10 mouse cellular contexts compared by ENCODE assay signal in genomic region chr13:31689317-31689716, GRCm38 (mm10).
DNase-seq lines count a peak whose midpoint lies in the region; ATAC-seq and TF ChIP-seq lines count a peak whose summit lies in the region.
"Had no signal": no experiment of that assay in that cellular context is flagged by ENCODE, and none has a peak within 500 bp of the region (broad histone marks: within the 10 kb centered on the region; RNA-seq: fewer than 3 reads in every experiment).

No protein-coding gene starts in this region.

- no peak overlapping the region for H3K9ac ChIP-seq in forebrain, postnatal 0 days
- H3K9ac ChIP-seq in forebrain, embryonic 13.5 days, result no peak overlapping the region
- no peak overlapping the region for H3K9ac ChIP-seq in midbrain, embryonic 13.5 days (replicated peaks)
- H3K9ac ChIP-seq: neural tube, embryonic 13.5 days had no signal

- intact Hi-C loops in heart, postnatal 36 days (cut with DNase I), result no loop called here

- TF ChIP-seq CTCF in forebrain, postnatal 0 days (IDR thresholded peaks at IDR 0.05; ENCODE audit: low read depth), result peak; percentile 43

- H3K27me3 ChIP-seq in forebrain, postnatal 0 days (ENCODE audit: insufficient read depth, low read length), result no peaks in the 10 kb centered on the region
- H3K27me3 ChIP-seq in forebrain, embryonic 13.5 days, result no peaks in the 10 kb centered on the region
- no peaks in the 10 kb centered on the region for H3K27me3 ChIP-seq in midbrain, embryonic 10.5 days (ENCODE audit: low read depth, poor library complexity, severe bottlenecking)
- no peaks in the 10 kb centered on the region for H3K27me3 ChIP-seq in midbrain, embryonic 13.5 days
- H3K27me3 ChIP-seq: neural tube, embryonic 13.5 days had no signal

- no peak for DNase-seq in forebrain, postnatal 0 days
- peak; percentile 25 for DNase-seq in midbrain, embryonic 10.5 days (ENCODE audit: low spot score)
- DNase-seq in adrenal gland, postnatal 36 days, result peak; percentile 6 to 36
- peak; percentile 45 for DNase-seq in lung, postnatal 36 days
- DNase-seq in heart, postnatal 36 days, result no peak

- H3K27ac ChIP-seq in forebrain, postnatal 0 days (ENCODE audit: low read depth, low read length), result no peak overlapping the region
- H3K27ac ChIP-seq in forebrain, embryonic 13.5 days, result no peak overlapping the region
- no peak overlapping the region for H3K27ac ChIP-seq in midbrain, embryonic 10.5 days (replicated peaks)
- H3K27ac ChIP-seq in midbrain, embryonic 13.5 days, result no peak overlapping the region
- H3K27ac ChIP-seq: neural tube, embryonic 13.5 days had no signal

- no peaks in the 10 kb centered on the region for H3K36me3 ChIP-seq in forebrain, postnatal 0 days (ENCODE audit: insufficient read depth)
- no peaks in the 10 kb centered on the region for H3K36me3 ChIP-seq in forebrain, embryonic 13.5 days (ENCODE audit: poor library complexity, severe bottlenecking)
- H3K36me3 ChIP-seq in midbrain, embryonic 10.5 days, result no peaks in the 10 kb centered on the region
- no peaks in the 10 kb centered on the region for H3K36me3 ChIP-seq in midbrain, embryonic 13.5 days
- H3K36me3 ChIP-seq: neural tube, embryonic 13.5 days had no signal

- no peak overlapping the region for H3K4me3 ChIP-seq in forebrain, postnatal 0 days (ENCODE audit: low read depth, low read length)
- H3K4me3 ChIP-seq in forebrain, embryonic 13.5 days, result no peak overlapping the region
- H3K4me3 ChIP-seq in midbrain, embryonic 10.5 days, result no peak overlapping the region
- H3K4me3 ChIP-seq in midbrain, embryonic 13.5 days (replicated peaks), result no peak overlapping the region
- H3K4me3 ChIP-seq: erythroblast, embryonic 14.5 days; neural tube, embryonic 13.5 days had no signal

- no peak for ATAC-seq in forebrain, postnatal 0 days
- ATAC-seq in forebrain, embryonic 13.5 days, result no peak
- no peak for ATAC-seq in midbrain, embryonic 13.5 days
- ATAC-seq in megakaryocyte progenitor cell, adult 5-6 weeks (replicated peaks; ENCODE audit: poor library complexity), result no peak

- WGBS in forebrain, postnatal 0 days, result 17% methylated on average over 1 of the region's 1 CpGs
- 0% methylated on average over 1 of the region's 1 CpGs for WGBS in forebrain, embryonic 13.5 days
- 2% methylated on average over 1 of the region's 1 CpGs for WGBS in midbrain, embryonic 10.5 days
- 2% methylated on average over 1 of the region's 1 CpGs for WGBS in midbrain, embryonic 13.5 days

- H3K4me2 ChIP-seq in forebrain, postnatal 0 days (ENCODE audit: low read depth), result no peak overlapping the region
- no peak overlapping the region for H3K4me2 ChIP-seq in forebrain, embryonic 13.5 days
- no peak overlapping the region for H3K4me2 ChIP-seq in midbrain, embryonic 13.5 days (replicated peaks)
- H3K4me2 ChIP-seq: neural tube, embryonic 13.5 days had no signal

- H3K4me1 ChIP-seq in forebrain, postnatal 0 days (ENCODE audit: insufficient read depth), result no peaks in the 10 kb centered on the region
- H3K4me1 ChIP-seq in forebrain, embryonic 13.5 days, result no peaks in the 10 kb centered on the region
- H3K4me1 ChIP-seq in midbrain, embryonic 10.5 days, result no peaks in the 10 kb centered on the region
- H3K4me1 ChIP-seq in midbrain, embryonic 13.5 days (replicated peaks), result 0 out of 2 replicates have a peak, but pooled peaks cover 3% of the 10 kb centered on the region
- H3K4me1 ChIP-seq: neural tube, embryonic 13.5 days had no signal

- H3K9me3 ChIP-seq in forebrain, postnatal 0 days (ENCODE audit: low read length), result no peaks in the 10 kb centered on the region
- no peaks in the 10 kb centered on the region for H3K9me3 ChIP-seq in forebrain, embryonic 13.5 days (replicated peaks)
- no peaks in the 10 kb centered on the region for H3K9me3 ChIP-seq in midbrain, embryonic 10.5 days (replicated peaks)
- no peaks in the 10 kb centered on the region for H3K9me3 ChIP-seq in midbrain, embryonic 13.5 days
- H3K9me3 ChIP-seq: neural tube, embryonic 13.5 days had no signal

Comparison
In these comparisons a context has a peak if more than half of its experiments do, and no peak if none do; other contexts are left out.
1. DNase-seq: peak in midbrain, embryonic 10.5 days (single experiment), adrenal gland, postnatal 36 days (2 of 2) and lung, postnatal 36 days (single experiment); none in forebrain, postnatal 0 days (single experiment) and heart, postnatal 36 days (0 of 2).